9 mouse cellular contexts compared by ENCODE assay signal in the genomic region with DNA sequence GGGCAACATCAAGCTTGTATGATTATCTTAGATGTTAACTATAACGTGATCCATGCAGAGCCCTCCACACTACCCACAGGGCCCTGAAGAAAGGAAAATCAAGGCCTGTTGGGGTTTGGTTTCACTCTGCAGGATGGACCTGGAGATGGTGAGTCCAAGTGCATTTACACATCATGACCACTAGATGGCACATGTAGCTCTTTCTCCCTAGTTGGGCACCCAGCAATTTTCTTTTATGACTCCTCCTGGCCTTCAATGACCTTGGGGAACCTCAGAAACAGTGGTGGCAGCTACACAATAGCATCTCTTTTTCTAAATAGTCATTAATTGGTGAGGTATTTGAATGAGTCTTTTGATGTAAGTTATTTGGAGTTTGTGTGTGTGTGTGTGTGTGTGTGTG.
DNase-seq lines count a peak whose midpoint lies in the region; ATAC-seq and TF ChIP-seq lines count a peak whose summit lies in the region.
"Had no signal": no experiment of that assay in that cellular context is flagged by ENCODE, and none has a peak within 500 bp of the region (broad histone marks: within the 10 kb centered on the region; RNA-seq: fewer than 3 reads in every experiment).

No protein-coding gene starts in this region.

- no peaks in the 10 kb centered on the region for H3K9me3 ChIP-seq in forebrain, embryonic 14.5 days (replicated peaks; ENCODE audit: control insufficient read depth, low read length)
- H3K9me3 ChIP-seq in forebrain, embryonic 16.5 days (ENCODE audit: control insufficient read depth, low read length): no peaks in the 10 kb centered on the region
- H3K9me3 ChIP-seq: limb, embryonic 13.5 days had no signal

- H3K4me1 ChIP-seq in forebrain, embryonic 14.5 days (ENCODE audit: control insufficient read depth, insufficient read depth, low read length): no peaks in the 10 kb centered on the region
- H3K4me1 ChIP-seq in forebrain, embryonic 16.5 days (replicated peaks; ENCODE audit: control insufficient read depth, insufficient read depth, low read length): peaks cover 1% of the 10 kb centered on the region; the same call in 1 of the 2 replicates
- H3K4me1 ChIP-seq in thymus, adult 2 months (replicated peaks; ENCODE audit: control insufficient read depth, insufficient read depth, low read length): no peaks in the 10 kb centered on the region

- H3K27me3 ChIP-seq in forebrain, embryonic 14.5 days (replicated peaks; ENCODE audit: control insufficient read depth, insufficient read depth, low read length): no peaks in the 10 kb centered on the region
- H3K27me3 ChIP-seq in forebrain, embryonic 16.5 days (replicated peaks; ENCODE audit: control insufficient read depth, insufficient read depth, low read length): no peaks in the 10 kb centered on the region
- H3K27me3 ChIP-seq in thymus, adult 2 months (ENCODE audit: control insufficient read depth, insufficient read depth, low read length): no peaks in the 10 kb centered on the region
- H3K27me3 ChIP-seq: limb, embryonic 13.5 days had no signal

- no peak overlapping the region for H3K9ac ChIP-seq in forebrain, embryonic 14.5 days (ENCODE audit: low read length)
- H3K9ac ChIP-seq in forebrain, embryonic 16.5 days (replicated peaks; ENCODE audit: low read depth, low read length): no peak overlapping the region
- H3K9ac ChIP-seq: limb, embryonic 13.5 days had no signal

- DNase-seq in forebrain, embryonic 14.5 days (ENCODE audit: low spot score): peak; percentile 59
- DNase-seq in thymus, adult 2 months: peak; percentile 19
- no peak for DNase-seq in thymus, postnatal 36 days
- peak; percentile 75 for DNase-seq in retina, embryonic 14.5 days (ENCODE audit: low spot score)
- DNase-seq in right cerebral cortex, adult 18-20 months: no peak
- DNase-seq in urinary bladder, postnatal 14 days (ENCODE audit: low spot score): no peak

- H3K36me3 ChIP-seq in forebrain, embryonic 14.5 days (ENCODE audit: control insufficient read depth, insufficient read depth, low read length): no peaks in the 10 kb centered on the region
- no peaks in the 10 kb centered on the region for H3K36me3 ChIP-seq in forebrain, embryonic 16.5 days (ENCODE audit: control insufficient read depth, insufficient read depth)
- H3K36me3 ChIP-seq in thymus, adult 2 months (ENCODE audit: control insufficient read depth, insufficient read depth, low read length): no peaks in the 10 kb centered on the region
- H3K36me3 ChIP-seq: limb, embryonic 13.5 days had no signal

- no peak overlapping the region for H3K4me3 ChIP-seq in forebrain, embryonic 14.5 days (ENCODE audit: low read depth, low read length)
- H3K4me3 ChIP-seq in forebrain, embryonic 16.5 days (replicated peaks; ENCODE audit: low read length): no peak overlapping the region
- H3K4me3 ChIP-seq in thymus, adult 2 months (ENCODE audit: control insufficient read depth, insufficient read depth, low read length): no peak overlapping the region
- H3K4me3 ChIP-seq: limb, embryonic 13.5 days had no signal

- TF ChIP-seq CTCF in thymus, adult 2 months (IDR thresholded peaks at IDR 0.05; ENCODE audit: borderline replicate concordance, control insufficient read depth, extremely low read depth, insufficient read depth, low read length, poor library complexity): no peak

- H3K27ac ChIP-seq in forebrain, embryonic 14.5 days (ENCODE audit: low read depth, low read length): no peak overlapping the region
- no peak overlapping the region for H3K27ac ChIP-seq in forebrain, embryonic 16.5 days (ENCODE audit: low read length)
- no peak overlapping the region for H3K27ac ChIP-seq in thymus, adult 2 months (ENCODE audit: control insufficient read depth, insufficient read depth, low read length)
- H3K27ac ChIP-seq: limb, embryonic 13.5 days had no signal

- 83% methylated on average over 1 of the region's 1 CpGs for WGBS in forebrain, embryonic 14.5 days
- 83% methylated on average over 1 of the region's 1 CpGs for WGBS in forebrain, embryonic 16.5 days
- 83% methylated on average over 1 of the region's 1 CpGs for WGBS in thymus, adult 2 months

- H3K4me2 ChIP-seq in forebrain, embryonic 14.5 days (ENCODE audit: low read length): no peak overlapping the region
- no peak overlapping the region for H3K4me2 ChIP-seq in forebrain, embryonic 16.5 days (ENCODE audit: low read length)
- H3K4me2 ChIP-seq: limb, embryonic 13.5 days had no signal

- peak; percentile 42; the same call in 1 of the 2 replicates for ATAC-seq in forebrain, embryonic 14.5 days
- ATAC-seq in forebrain, embryonic 16.5 days: no peak
- 0 out of 2 replicates have a peak, but pooled peaks have one; percentile 57 for ATAC-seq in erythroblast, adult 5-6 weeks (replicated peaks; ENCODE audit: low FRiP score, poor library complexity, severe bottlenecking)

- TF ChIP-seq POLR2A in thymus, adult 2 months (IDR thresholded peaks at IDR 0.05; ENCODE audit: control insufficient read depth, extremely low read depth, insufficient read depth, low read length, poor library complexity): no peak

Comparison
In these comparisons a context has a peak if more than half of its experiments do, and no peak if none do; other contexts are left out.
1. DNase-seq: peak in forebrain, embryonic 14.5 days (single experiment), thymus, adult 2 months (single experiment) and retina, embryonic 14.5 days (single experiment); none in thymus, postnatal 36 days (0 of 2), right cerebral cortex, adult 18-20 months (single experiment) and urinary bladder, postnatal 14 days (single experiment).